Mouse (Mus musculus): ENCODE data around the gene Clca3b.
"Not testable (repeated sequence)": the region's sequence is repeated elsewhere in the genome, so short reads cannot be mapped to it uniquely, and the experiment has no call there.

Gene Clca3b

DNA sequence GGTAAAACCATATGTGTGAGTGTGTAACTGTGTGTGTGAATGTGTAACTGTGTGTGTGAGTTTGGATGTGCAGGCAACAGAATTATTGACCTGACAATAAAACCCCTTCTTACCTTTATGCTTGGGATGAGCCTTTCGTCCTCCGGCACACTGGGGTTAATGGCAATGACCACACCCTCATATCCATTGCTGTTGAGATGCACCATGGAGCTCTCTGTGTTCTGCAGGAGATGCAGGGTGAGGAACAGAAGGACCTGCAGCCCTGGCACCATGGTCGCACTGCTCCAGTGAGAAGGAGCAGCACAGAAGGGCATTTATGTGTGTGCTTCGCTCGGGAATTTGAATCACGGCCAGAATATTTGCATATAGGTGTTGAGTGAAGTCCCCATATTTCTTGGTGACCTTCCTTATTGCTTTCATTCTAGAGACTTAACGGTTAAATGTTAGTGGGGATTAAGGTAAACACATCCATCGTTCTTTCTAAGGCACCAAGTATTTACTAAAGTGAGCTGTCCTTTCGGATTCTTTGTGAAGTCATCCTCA, at the start of gene Clca3b:
TSS of gene Clca3b (minus strand) at position 344 of the 543 bp plus-strand sequence.
- not testable (repeated sequence) for DNase-seq

GRCm38 (mm10) chr3:144897042-144897678, 48.0 kb upstream of the Clca3b start:
- DNase-seq, result no peak

DNA sequence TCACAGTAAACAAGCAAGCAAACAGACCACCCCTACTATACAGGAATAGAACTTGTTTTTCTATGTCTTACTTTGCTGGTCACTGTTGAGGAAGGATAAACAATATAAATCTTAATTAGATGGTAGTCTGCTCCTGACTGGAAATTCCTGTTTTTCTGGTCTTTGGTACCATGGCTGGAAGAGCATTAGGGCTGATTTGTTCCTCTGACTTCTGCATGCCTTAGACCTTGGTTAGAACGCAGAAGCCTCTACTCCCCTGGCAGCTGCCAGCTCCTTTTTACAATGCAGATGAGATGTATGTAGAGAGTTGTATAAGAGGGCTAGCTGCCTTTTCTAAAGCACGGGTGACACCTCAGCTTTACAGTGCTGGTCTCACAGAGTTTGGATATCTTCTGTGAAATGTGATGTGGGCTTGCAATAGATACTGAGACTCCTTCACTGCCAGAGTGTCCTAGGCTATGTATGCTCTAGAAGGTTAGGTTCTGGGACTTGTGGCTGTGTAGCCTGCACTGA, 41.1 kb upstream of the Clca3b start:
- no peak for DNase-seq

DNA sequence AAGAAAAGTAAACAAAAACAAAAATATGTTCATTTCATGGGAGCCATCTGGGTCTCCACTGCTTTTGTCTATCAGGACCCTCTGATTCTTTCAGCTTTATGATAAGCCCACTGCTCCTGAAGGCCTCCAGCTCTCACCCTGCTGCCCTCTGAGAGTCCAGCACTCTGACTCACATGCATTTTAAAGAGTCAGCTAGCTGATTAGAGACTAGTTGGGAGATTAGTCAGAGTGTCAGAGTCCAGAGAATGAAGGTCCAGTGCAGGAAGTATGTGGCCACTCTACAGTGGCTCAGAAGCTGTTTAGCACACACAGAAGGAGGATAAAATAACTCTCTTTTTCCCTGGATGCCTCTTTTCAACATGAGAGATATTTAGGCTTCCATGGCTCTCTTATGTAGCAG, 37.8 kb upstream of the Clca3b start:
- no peak for DNase-seq

DNA sequence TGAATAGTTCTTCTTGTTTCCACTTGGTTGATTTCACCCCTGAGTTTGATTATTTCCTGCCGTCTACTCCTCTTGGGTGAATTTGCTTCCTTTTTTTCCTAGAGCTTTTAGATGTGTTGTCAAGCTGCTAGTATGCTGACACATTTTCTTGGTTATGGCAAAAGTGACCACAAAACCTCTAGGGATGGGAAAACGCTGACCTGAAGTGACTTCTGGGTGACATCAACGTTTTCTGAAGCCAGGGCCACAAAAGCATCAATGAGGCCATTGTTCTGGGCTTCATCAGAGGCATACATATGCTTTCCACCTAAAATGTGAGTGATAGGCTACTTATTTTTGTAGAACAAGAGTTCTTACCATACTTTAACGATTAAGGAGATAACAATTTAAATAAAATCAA, 22.9 kb upstream of the Clca3b start:
- not testable (repeated sequence) for DNase-seq

DNA sequence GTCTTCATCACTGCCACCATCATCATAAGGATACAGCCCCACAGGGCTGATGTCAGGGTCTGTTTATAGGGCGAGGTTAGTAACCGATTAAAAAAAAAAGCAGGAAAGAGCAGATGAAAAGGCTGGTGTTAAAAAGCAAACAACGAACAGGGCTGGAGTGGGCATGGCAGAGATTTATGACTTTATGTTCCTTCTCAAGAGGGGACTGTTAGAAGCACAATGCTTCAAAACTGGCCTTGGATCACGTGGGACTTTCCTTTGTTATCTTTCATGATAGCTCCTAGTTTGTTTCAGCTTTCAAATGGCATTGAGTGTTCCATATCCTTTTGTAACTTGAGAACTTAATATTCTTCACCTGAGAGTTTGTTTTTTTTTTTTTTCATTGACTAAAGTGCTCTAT, 427 bp upstream of the Clca3b start:
- no peak for DNase-seq

GRCm38 (mm10) chr3:144827257-144827656, 21.9 kb downstream of the Clca3b start:
- no peak for DNase-seq

DNA sequence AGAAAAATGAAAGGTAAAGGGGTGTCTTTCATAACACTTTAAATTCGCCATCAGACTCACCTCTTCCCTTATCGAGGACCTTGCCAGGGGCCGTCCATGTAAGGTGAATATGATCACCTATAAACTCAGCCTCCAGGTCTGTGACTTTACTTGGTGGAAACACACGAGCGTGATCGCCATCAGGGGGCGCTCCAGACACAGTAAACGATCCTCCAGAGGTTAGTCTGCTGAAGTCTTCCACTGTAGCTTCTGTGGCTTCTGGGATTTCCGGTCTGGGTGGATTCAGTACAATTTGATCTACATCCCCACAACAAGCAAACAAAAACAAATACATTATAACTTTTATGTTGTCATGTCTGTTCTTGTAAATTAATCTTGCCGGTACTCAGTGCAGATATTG, 24.0 kb downstream of the Clca3b start:
- peak; percentile 81 for DNase-seq

DNA sequence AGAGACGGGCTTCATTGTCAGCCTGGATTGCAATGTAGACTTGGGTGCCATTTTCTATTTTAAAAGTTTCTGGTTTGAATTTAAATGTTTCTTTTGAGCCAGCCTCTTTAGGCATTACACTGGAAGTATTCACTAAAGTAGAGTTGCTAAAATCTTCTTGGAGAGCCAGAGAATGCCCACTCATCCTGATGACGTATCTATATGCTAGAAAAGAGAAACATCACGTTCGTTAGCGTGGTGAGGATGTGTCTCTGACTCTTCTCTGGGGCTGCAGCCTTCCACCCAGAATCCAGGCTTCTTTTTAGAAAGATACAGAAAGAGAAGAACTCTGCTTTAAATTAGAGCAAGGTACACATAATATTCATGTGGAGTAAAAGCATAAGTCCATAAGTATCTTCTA, 25.8 kb downstream of the Clca3b start:
- DNase-seq, result no peak

DNA sequence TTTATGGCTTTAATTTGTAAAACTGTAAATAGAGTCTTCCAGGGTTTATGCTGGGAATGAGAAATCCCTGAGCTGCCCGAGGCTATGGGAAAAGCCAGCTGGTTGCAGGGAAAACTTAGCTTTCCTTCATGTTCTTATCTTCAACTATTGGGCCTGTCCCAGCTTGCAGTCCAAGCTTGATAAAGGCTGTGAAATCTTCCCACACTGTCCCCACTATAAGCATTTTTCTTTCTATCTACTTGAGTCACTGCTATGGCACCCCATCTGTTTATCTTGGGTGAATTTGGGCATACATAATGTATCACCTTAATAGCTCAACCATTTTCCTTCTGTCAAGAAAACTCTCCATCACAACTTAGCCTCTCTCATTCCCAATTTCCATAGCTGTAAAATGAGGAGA, 28.5 kb downstream of the Clca3b start:
- DNase-seq, result no peak

- not testable (repeated sequence) for DNase-seq
Observed at GRCm38 (mm10) chr3:144819219-144819618, 29.9 kb downstream of the Clca3b start, which contains the start of gene Clca3a2. Clca3a2 (minus strand) TSS chr3:144819494.

GRCm38 (mm10) chr3:144813336-144813735, 35.8 kb downstream of the Clca3b start:
- DNase-seq, result not testable (repeated sequence)

DNA sequence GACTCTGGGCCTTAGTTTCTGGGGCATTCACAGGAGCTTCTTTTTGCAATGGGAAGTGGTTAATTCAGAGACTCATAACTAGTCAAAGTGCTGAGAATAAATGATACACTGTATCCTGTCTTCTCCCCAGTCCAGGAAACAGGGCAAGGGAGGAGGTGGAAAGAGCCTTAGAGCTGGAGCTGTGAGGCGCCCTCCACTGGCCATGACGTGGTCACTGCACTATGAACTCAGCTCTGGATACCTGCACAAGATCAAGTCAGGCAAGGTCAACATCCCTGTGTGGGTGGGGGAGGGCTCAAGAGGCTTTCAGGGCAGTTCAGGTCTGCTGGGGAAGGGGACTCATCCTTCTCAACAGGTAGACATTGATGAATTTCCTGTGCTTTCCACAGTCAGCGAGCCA, 37.3 kb downstream of the Clca3b start:
- DNase-seq, result no peak

DNA sequence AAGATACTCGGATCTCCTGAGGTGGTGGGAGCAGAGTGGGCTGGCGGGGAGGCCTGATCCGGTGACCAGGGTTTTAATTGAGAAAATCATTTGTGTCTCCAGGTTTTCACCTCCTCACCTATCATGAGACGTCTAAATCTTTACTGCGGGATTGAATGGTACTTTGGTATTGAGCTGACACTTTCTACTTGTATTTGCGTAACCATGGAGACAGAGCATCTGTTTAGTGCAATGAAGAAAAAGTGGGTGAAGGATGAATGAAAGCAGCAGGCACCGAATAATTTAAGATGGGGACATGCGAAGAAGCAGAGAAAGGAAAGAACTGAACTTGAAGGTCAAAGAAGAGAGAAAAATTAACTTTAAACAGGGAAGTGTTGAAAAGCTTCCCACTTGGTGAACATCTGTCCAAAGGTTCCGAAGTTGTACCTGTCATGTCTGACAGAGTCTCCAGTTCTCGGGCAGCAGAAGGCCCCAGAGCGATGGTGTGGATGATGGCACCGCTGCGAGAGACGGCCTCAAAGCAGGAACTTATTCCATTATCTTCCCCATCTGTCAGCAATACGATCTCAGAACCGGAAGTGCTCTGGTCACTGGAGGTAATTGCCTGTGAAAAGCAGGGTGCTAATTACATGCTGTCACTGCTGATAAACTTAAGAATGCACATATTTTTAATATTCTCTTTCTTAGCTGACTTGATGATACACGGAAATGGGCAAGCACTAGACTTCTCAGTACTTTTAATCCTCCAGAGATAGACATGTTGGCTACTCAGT, 40.8 kb downstream of the Clca3b start:
- DNase-seq, result not testable (repeated sequence)

DNA sequence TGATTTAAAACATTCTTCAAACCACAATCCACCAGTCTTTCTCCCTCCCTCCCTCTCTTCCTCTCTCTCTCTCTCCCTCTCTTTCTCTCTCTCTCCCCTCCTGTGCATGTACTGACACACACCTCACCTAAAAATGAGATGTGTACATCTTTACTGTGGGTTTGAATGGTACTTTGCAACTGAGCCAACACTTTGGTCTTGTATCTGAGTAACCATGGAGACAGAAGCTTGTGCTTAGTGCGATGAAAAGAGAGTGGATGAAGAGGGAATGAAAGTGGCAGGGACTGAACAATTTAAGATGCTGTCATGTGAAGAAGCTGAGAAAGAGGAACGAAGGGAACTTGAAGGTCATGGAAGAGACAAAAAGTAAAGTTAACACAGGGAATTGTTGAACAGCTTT, 42.5 kb downstream of the Clca3b start:
- not testable (repeated sequence) for DNase-seq

DNA sequence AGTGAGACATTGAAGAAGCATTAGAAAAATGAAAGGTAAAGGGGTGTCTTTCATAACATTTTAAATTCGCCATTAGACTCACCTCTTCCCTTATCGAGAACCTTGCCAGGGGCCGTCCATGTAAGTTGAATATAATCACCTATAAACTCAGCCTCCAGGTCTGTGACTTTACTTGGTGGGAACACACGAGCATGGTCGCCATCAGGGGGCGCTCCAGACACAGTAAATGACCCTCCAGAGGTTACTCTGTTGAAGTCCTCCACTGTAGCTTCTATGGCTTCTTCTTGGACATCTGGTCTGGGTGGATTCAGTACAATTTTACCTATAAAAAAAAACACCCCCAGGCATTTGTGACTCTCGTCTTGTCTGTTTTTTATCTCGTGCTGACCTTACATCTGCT, 47.3 kb downstream of the Clca3b start:
- peak; percentile 18 for DNase-seq

DNA sequence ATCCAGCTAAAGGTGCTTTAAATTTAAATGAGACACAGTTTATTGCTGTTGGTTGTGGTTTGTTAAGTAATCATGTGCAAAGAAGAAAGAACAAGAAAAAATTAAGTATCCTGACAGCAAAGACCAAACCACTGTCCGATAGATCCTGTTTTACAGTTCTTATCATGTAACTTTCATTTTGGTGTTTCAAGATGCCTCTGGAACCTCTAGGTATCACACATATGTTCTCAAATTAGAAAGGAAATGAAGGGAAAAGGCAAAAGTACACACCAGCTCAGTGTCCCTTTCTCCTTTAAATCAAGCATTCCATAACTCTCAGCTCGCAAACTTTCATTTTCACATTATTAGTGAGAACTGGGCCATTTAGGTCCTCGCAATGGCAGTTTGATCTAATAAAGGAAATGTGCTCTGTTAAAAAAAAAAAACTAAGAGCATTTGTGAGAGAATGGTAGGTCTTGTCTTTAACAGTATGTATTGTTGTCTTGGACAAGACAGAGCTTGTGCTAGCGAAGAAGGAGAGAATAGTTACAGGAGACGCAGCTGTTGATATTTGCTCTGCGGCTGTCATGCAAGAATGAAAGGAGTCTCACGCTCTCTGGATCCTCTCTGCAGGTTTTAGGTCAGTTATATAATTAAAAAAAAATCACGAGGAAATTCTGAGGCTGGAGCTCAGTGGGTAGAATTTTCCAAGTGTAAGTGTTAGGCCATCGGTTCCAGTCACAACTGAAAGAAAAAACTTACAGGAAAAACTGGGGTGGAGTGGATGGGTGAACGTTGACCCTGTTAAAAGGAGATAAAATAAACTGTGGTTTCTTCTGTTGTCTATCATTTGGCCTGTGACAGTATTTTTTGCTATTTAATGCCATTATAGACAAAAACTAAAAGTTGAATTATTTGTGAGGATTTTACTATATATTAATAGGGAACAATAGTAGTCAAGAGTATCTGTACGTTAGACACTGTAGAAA, 63.7 kb downstream of the Clca3b start:
- no peak for DNase-seq

Data from thymus, postnatal 4 days (tissue).